Mouse (Mus musculus) left cerebral cortex, postnatal 10 days (tissue): ENCODE measurements at regions not wholly inside any gene's neighbourhood (a gene's known extent, or its start where the extent isn't known, plus 50 kb on each side); places are given as distances from the start of the nearest gene placed in this dataset.
"Not testable (repeated sequence)": the region's sequence is repeated elsewhere in the genome, so short reads cannot be mapped to it uniquely, and the experiment has no call there.

Experiments used
- DNase-seq, 2 experiments: peaks; one replicate each; pipeline ENCODE4 v3.0.0; 2021 to 2022; ENCODE audit warnings: low spot score in 2 of 2, mixed read lengths in 1 of 2; ENCODE audit errors: extremely low spot score in 1 of 2
- intact Hi-C: fragments of 180-260 bp; cut with DNase I; formaldehyde crosslinking; loops from one replicate; pipeline ENCODE4 v1.15.1; 2025

DNA sequence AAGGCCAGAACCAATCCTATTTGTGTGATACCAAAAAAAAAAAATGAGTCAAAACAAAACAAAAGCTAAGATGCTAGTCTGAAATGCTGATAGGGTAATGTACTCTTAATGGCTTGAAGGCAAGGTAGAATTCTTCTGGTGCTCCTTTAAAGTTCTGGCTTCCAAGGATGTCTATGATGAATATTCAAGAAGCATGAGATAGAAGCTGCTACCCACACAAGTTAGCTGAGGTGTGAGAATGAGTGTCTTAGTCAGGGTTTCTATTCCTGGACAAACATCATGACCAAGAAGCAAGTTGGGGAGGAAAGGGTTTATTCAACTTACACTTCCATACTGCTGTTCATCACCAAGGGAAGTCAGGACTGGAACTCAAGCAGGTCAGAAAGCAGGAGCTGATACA is 173.6 kb upstream of the Masp1 start:
- intact Hi-C loops, DNase-seq: not testable (repeated sequence)

GRCm38 (mm10) chr16:23690061-23690460 is 169.4 kb upstream of the Masp1 start:
- no peak for DNase-seq

DNA sequence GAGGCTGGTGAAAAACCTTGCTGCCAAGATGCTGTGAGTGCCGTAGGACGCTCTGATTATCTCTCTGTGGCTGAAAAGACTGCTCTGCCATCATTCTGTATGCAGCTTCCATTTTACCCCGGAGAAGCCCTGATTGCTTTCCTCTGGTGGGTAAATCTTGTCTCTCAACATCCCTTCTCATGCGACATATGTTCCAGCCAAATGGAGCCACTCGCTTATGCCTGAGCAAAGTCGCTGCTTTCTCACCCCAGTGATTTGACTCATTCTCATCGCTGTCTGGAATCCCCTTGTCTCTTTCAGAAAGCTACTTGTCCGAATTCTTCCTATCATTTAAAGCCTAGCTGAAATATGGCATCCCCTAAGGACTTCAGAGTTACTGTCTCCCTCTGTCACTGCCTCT is 166.2 kb upstream of the Masp1 start:
- peak in 1 of 2 experiments; percentile 18 for DNase-seq
- intact Hi-C loops, result no loop called here

More at GRCm38 (mm10) chr16:23690061-23690460, 169.4 kb upstream of the Masp1 start:
- intact Hi-C loops, result no loop called here

GRCm38 (mm10) chr16:23680434-23680833 is 159.8 kb upstream of the Masp1 start:
- DNase-seq, result no peak
- intact Hi-C loops, result no loop called here

DNA sequence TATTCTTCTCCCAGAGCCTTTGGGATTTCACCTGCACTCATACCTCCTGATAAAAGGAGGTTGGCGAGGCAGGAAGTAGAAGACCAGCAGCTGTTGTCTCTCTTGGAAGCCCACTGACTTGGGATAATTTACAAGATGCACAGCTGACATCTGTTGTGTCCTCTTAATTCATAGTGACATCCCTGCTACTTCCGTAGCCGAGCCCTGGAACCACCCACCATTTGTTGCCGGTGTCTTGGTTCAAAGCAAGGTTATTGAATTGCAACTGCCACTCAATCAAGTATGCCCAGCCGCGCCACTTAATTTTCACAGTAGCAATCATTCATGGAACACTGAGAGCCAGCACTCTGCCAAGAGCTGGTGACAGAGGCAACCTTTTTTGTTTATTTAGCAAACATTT is 151.8 kb upstream of the Masp1 start:
- intact Hi-C loops, result no loop called here
- no peak for DNase-seq

- DNase-seq, result no peak
- intact Hi-C loops, result no loop called here
Measured at GRCm38 (mm10) chr16:23670161-23670560, 149.5 kb upstream of the Masp1 start.

- no peak for DNase-seq
- intact Hi-C loops, result no loop called here
Measured at GRCm38 (mm10) chr16:23669651-23670050, 149.0 kb upstream of the Masp1 start.
